Mouse (Mus musculus): ENCODE measurements around the gene BC107364. TPM values are rescaled to one million over a fixed set of nuclear protein-coding genes. Genes with fewer than 3 reads are reported as not detected.
"Not testable (repeated sequence)": the region's sequence is repeated elsewhere in the genome, so short reads cannot be mapped to it uniquely, and the experiment has no call there.

Gene BC107364
- total RNA-seq, 2 experiments from 2014 or later: not detected

DNA sequence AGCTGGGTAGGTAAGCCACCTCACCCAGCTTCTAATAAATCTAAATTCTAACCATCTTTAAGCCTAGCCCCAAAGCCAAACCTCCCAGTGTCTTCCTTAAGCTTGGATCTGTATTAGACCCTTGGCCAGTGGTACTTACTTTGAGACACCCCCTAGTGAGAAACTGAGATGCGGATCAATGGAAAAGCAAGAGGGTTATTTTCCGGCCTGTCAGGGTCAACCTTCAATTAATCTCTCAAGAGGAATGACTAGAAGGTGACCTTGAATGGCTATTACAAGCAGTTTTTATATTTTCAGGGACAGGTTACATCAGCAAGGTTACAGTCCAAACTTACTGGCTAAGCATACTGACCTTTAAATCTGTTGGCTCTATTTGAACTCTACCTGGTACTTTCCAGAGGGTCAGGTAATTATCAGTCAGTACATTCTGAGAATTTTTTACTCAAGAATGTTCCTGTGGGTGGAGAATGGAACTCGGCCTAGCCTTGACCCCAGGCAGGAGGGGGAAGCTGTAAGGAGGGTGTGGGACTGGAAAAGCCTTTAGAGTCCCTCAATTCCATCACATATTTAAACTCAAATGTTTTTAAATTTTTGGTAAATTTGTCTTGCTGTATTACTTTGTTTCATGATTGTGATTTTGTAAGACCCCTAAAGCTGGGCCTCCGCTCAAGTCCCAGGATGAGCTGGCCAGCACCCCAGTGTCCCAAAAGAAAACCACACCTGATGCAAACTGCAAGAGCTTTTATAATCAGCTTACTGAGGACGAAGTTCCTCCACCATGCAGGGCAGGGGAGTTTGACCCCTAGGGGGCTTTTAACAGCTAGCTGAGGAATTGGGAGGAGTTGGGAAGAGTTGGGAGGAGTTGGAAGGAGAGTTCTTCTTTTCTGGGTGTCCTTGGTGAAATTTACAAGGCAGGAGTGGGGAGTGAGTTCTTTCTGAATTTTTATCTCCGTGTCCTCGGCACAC lies 34.0 kb downstream of the BC107364 start:
- no peak for DNase-seq
- intact Hi-C loops (cut with DNase I): no loop called here

DNA sequence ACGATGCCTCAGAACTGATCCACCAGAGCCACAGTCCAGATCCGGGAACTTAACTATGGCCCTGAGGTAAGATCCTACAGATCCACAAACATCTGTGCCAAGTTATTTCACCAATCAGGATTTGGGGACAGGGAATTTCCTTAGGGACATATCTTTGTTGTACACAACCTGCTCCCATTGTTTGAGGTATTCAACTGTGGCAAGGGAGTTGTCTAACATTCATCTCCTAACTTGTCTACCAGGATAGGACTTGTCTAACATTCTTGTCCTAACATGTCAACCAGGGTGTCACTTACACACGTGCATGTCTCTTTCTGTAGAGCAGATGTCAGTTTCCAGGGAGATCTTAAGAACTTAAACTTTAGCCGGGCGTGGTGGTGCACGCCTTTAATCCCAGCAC lies 35.5 kb downstream of the BC107364 start:
- intact Hi-C loops (cut with DNase I): no loop called here
- no peak for DNase-seq

DNA sequence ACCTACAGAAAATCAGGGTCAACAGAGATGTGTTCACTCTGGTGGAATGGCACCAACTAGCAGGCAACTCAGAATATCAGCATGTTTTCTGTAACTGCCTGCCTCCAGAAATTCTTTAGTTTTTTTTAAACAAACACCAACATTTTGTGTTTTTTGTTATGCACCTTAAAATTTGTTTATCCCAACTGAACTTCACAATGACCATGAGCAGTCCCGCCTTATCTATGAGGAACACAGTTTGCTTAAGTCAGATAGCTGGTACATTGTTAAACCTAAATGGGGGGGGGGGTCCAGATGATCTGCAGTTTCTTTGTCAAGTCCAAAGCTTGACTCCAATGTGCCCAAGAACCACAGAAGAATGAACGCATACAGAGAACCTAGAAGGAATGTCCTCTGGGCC lies 36.0 kb downstream of the BC107364 start:
- no peak for DNase-seq
- intact Hi-C loops (cut with DNase I): no loop called here

DNA sequence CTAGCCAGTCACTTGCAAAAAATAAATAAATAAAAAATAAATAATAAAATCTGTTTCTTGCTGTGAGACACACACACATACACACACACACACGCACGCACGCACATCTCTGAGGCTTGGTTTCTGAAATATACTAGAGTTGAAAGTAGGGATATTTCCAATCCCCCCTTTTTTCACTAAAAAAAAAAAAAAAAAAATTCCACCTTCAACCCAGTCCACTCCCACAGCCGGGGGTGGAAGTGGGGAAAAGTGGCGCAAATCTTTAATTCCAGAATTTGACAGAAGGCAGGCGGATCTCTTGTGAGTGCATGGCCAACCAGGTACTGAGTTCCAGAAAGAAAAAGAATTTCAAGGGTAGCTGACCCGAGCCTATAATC lies 37.2 kb downstream of the BC107364 start:
- DNase-seq: no peak
- intact Hi-C loops (cut with DNase I): no loop called here

DNA sequence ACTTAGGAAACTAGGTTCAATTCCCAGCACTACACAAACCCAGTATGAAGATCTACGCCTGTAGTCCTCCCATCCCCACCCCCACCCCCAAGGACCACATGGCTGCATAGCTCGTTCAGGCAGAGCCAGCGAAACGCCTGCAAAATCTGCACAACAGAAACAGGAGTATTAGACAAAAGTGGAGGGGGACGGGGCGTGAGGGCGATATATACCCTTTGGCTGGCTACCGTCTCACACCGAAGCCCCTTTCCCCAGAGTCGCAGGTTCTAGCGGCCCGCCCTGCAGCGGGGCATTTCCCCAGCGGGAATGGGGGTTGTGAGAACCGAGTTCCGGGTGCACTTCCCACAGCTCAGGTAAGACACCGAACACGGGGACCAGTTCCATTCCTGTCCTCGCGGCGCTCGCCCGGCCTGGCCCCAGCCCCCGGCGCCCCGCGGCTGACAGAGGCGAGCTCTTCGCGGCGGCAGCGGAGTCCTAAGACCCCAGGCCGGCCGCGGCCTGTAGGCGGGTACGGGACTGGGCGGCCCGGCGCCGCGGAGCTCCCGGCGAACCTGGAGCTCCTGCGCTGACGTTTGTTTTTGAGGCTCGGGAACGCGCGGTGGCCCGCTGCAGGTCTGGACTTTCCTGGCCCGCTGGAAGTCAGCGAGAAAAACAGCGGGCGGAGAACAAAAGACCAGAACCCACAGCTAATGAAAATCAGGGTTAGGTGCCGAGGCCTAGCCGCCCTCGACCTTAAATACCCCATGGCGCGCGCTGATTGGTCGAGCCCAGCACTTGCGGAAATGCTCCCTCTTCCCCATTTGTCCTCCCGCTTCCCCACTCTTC lies 37.8 kb downstream of the BC107364 start:
- peak; percentile 64 to 72 for DNase-seq
- intact Hi-C loops (cut with DNase I): no loop called here

DNA sequence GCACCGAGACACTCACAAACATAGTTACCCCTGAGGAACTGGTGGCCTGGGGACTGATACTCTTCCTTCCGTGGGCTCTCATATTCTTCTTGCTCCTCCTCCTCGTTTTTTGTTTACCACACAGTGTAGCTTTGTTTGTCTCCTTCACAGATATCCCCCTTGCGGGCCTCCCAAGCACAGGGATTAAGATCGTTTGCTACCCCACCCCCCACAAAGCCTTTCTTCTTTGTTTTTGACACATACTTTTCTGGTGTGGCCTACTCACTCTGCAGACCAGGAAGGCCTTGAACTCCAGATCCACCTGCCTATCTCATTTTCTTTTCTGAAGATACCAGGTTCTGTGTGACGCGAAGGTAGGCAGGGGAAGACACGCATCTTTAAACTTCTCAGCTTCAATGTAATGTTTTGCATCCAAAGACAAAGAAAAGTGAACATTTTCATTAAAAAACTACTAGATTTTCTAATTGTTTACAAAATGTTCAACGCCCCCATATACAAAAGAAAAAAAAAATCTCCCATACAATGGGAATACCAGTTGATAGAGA lies 38.5 kb downstream of the BC107364 start:
- intact Hi-C loops (cut with DNase I): no loop called here
- DNase-seq: no peak

DNA sequence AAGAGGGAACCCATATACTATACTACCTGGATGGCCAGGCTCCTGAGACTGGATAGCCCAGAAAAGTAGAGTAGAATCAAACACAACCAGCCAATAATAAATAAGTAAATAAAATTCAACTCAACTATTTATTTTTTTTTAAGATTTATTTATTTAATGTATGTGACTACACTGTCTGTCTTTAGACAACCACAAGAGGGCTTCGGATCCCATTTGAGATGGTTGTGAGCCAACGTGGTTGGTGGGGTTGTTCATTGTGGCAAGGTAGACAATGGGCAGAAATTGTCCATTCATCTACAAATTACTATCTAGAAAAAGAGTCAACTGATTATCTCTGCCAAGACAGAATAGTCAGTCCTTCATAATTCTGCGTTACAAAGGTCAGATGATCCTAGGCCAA lies 40.3 kb downstream of the BC107364 start:
- DNase-seq: no peak
- intact Hi-C loops (cut with DNase I): no loop called here

DNA sequence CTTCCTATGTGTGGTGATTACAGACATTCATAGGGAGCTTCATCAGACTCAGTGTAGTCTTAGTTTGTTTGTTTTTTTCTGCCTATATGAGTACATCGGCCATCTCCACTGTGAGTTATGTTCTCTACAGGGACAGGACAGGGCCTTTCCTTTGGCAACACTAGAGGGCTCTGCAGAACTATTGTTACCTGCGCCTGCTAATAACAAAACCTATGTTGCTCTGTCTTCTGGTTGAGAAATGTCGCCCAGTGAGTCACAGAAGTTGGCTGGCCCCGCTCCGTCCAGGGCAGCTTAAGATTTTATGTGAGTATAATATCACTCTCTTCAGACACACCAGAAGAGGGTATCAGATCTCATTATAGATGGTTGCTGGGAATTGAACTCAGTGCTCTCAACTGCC lies 41.1 kb downstream of the BC107364 start:
- intact Hi-C loops (cut with DNase I): no loop called here
- no peak for DNase-seq

DNA sequence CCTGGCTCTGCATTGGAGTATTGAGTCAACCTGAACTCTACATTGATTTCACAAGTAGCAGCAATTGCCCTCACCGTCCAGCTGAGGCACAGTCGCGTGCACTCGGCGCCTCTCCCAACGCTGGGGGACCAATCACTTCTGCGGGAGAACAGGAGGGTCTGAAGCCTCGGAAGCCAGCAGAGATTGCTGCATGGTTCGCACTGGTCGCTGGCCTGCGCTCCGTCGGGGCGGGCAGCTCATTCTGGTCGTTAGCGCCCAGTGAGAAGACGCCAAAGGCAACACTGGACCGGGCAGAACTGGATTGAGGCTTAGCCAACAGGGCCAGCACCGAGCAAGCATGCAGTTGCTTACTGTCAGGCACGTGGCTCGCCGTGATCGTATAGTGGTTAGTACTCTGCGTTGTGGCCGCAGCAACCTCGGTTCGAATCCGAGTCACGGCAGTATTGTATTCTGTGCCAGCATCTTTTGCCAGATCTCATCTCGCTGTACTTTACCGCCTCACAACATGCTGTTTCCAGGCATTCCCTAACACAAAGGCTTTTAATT lies 42.3 kb downstream of the BC107364 start:
- DNase-seq: no peak
- intact Hi-C loops (cut with DNase I): no loop called here

DNA sequence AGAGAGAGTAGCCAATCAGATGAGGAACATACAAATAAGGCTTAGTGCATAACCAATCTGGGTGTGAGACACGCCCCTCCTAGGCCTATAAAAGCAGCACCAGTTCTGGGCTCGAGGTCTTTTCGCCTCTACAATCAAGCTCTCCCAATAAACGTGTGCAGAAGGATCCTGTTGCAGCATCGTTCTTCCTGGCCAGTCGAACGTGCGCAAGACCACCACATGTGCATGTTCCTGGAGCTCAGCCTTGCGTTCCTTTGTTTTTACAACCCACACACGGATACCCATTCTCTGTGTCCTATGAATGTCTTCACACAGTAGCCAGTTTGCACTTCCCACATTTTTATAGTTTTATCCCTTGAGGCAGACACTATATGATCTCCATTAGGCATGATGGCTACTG lies 44.0 kb downstream of the BC107364 start:
- DNase-seq; intact Hi-C loops (cut with DNase I): not testable (repeated sequence)

DNA sequence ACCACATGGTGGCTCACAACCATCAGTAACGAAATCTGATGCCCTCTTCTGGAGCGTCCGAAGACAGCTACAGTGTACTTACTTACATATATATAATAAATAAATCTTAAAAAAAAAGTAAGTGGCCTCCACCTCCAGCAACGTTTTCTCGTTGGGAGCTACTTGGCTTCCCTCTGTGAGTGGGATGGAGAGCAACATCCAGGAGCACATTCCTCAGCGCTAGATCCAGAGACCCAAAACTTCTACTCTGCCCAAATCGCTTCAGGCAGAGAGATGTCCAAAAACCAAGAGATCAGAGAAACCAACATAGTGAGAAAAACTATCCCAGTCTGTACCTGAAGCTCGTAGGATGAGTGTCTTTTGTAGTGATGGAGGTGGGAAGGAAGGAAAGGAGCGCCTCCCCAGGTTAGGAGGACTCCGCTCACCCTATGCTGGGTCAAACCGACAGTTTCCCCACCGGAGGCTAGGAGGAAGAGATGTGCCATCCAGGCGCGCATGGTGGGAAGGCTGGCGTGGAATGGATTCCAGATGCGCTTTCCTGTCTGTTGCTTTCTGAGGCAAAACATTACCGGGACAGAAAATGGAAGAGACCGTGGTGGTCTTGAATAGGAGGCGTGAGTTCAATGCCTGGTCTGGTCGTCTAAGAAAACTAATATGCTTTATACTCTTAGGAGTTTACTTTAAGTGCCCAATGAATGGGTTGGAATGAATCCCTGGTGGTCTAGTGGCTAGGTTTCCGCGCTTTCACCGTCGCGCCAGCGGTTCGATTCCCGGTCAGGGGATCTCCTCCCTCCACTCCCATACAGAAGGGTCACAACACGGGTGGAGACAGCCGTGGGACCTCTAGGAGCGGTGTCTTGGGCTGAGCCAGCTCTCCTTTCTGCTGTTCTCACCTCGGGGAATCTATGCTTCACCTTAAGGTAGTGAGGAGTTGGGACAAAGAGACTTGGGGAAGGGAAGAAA lies 46.3 kb downstream of the BC107364 start:
- intact Hi-C loops (cut with DNase I): no loop called here
- DNase-seq: no peak

DNA sequence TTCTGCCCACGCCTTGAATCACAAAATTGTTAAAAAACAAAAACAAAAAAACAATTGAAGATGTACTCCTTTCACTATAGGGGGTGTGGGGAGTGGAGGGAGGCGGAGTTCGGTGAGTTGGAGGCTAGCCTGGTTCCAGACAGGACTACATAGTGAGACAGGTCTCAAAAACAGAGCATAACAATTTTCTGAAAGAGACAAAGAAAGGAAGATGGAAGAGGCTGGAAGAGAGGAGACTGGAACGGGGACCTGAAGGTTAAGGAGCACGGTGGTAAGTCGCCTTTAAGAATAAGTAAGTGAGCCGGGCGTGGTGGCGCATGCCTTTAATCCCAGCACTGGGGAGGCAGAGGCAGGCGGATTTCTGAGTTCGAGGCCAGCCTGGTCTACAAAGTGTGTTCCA lies 47.1 kb downstream of the BC107364 start:
- DNase-seq: no peak
- intact Hi-C loops (cut with DNase I): no loop called here

DNA sequence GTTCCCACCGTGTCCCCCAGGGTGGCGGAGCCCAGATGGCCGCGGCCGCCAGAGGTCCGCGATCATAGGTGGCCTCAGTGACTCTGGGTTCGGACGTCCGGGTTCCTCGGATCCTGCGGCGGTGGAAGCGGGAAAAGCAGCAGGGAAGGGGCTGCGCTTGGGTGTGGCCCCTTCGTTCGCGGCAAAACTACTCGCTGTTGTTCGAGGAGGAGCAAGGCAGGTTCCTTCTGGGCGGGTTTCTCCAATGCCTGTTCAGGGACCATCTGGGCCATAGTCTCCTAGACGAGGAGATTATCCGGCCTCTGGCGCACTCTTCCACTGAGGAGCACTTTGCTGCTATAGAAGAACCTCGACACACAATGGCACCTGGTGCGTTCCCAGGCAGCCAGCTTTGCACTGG lies 47.7 kb downstream of the BC107364 start:
- intact Hi-C loops (cut with DNase I): no loop called here
- no peak for DNase-seq

DNA sequence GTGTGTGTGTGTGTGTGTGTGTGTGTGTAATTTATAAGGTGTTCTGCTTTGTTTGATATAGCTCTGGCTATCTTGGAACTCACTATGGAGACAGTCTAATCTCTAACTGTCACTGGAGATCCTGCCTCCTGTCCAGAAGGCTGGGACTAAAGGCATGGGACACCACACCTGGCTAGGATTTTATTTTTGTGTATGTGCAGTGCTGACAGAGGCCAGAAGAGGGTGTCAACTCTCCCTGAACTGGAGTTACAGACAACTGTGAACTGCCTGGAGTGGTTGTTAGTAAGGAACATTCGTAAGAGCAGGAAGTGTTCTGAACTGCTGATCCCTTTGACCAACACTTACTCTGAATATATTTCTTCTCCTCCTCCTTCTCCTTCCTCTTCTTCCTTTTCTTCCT lies 49.1 kb downstream of the BC107364 start:
- intact Hi-C loops (cut with DNase I): no loop called here
- no peak for DNase-seq

DNA sequence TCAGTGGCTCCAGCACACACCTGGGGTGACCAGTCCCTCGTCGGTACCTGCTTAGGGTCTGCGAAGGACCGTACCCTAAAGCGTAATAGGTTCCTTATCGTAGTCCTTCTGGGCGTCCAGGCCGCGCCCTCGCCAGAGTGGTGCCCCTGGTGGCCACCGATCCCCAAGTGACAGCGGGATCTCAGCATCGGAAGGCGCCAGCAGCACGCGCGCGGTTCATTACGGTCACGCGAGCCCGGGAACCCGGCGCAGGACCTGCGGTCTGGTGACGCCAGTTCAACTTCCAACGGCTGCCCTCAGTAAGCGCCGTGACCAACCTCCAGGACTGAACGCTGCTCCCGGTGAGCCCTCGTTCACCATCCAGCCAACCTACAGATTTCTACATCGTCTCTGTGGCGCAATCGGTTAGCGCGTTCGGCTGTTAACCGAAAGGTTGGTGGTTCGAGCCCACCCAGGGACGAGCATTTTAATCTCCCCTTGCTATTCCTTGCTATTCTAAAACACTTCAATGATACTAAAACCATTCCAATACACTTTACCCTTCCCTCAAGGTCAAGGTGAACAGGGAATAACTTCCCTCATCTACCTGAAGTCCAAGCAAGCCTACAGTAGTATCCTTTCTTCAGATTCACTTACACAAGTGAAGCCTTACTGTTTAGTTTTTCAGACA lies 50.1 kb downstream of the BC107364 start:
- peak in 1 of 2 experiments; percentile 5 for DNase-seq
- intact Hi-C loops (cut with DNase I): no loop called here

DNA sequence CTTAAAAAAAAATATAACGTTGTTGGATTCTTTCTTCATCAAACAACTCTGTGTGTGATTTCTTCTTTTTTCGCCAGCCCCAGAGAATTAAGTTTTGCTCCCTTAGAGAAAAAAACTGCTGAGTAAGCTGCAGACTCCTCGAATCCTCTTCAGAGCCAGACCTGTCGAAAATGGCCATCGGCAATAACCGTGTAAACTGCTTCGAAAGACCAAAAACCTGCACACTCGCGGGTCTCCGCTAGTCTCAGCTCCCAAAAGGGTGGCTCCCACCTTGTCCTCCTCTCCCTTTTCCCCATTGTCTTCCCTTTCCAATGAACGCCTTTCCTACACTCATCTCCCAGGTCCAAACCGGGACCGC lies 50.7 kb downstream of the BC107364 start:
- no peak for DNase-seq
- intact Hi-C loops (cut with DNase I): no loop called here

DNA sequence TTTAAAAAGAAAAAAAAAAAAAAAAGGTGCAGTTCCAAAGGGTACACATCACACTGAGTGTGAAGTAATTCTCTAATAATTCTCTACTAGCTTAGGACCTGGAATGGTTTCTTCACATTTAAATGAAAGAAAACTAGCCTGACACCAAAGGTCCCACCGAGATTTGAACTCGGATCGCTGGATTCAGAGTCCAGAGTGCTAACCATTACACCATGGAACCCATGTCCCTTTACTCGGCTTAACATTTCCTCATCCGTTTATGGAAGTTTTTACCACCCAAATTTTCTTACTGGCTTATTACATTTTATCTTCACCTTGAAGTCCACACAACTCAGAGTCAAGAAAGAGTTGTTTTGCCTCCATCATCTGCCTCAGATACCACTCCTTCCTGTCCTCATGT lies 53.2 kb downstream of the BC107364 start:
- DNase-seq: no peak
- intact Hi-C loops (cut with DNase I): no loop called here

DNA sequence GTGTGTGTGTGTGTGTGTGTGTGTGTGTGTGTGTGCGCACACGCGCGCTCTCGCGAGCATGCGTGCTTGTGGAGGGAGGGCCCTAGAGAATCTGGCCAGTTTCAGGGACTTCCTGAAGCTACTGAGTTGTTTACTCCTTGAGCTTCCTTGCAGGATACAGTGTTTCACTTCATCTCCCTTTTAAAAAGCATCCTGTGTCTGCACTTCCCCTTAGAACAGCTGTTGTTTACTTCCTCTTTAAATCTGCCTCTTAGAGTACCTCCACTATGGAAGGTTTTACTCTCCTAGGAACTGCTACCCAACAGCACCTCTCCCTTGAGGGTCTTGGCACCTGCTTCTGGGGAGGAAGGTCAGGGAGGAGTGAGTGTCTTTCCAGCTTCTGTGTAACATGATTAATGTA lies 55.2 kb downstream of the BC107364 start:
- intact Hi-C loops (cut with DNase I): no loop called here
- no peak for DNase-seq

DNA sequence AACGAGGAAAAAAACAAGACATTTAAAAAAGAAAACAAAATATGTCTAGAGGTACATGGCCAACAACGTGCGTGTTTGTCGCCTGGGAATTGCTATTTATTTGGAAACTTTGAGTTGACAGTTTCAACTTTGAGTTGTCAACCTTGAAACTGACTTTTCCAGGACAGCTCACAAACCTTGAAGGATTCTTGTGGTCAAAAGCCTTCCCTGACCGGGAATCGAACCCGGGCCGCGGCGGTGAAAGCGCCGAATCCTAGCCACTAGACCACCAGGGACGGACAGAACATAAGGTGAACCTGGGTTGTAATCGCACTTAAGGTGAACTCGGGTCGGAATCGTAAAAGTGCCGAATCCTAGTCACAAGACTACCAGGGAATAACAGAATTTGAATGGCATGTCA lies 64.9 kb downstream of the BC107364 start:
- intact Hi-C loops (cut with DNase I); DNase-seq: not testable (repeated sequence)
